Mouse (Mus musculus): ENCODE data around the gene Cacna2d1.

DNA sequence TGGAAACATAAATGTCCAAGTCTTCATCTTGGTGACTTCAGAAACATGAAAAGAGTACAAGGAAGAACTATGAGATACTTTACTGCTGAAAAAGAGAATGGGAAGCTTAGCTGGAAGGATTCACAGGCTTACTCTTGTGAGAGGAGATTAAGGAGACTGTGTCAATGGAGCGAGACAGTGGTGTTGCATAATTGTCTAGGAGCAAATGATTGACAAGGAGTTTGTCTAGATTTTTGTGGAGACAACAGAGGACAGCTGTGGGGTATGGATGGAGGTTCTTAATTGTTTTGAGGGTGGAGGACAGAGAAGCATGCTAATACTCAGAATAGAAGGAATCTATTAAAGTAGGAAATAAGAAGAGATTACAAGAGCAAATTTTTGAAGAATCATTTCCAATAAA, 100.8 kb downstream of the Cacna2d1 start:
- TF ChIP-seq POLR2A (IDR thresholded peaks at IDR 0.05; ENCODE audit: insufficient read length, low read depth) (no peak), MAX (IDR thresholded peaks at IDR 0.05; ENCODE audit: low read depth) (no peak), TCF12 (IDR thresholded peaks at IDR 0.05; ENCODE audit: insufficient read depth, poor library complexity, severe bottlenecking) (no peak), MYOG (IDR thresholded peaks at IDR 0.05; ENCODE audit: control insufficient read depth in 1 of 3, insufficient read depth in 1 of 3, insufficient read length in 2 of 3, low read depth in 2 of 3) (no peak), MYOD1 (IDR thresholded peaks at IDR 0.05; ENCODE audit: control insufficient read depth in 1 of 3, insufficient read length in 2 of 3, low read depth in 2 of 3) (peak in 1 of 3 experiments; percentile 22), E2F4 (IDR thresholded peaks at IDR 0.05; ENCODE audit: insufficient read depth) (no peak), CEBPB (IDR thresholded peaks at IDR 0.05; ENCODE audit: insufficient read depth, poor library complexity, severe bottlenecking) (peak; percentile 55; the same call in 1 of the 2 replicates), POLR2AphosphoS2 (IDR thresholded peaks at IDR 0.05; ENCODE audit: insufficient read length, low read depth) (no peak)
